ENCODE assay signal across 19 mouse cellular contexts in the genomic region with DNA sequence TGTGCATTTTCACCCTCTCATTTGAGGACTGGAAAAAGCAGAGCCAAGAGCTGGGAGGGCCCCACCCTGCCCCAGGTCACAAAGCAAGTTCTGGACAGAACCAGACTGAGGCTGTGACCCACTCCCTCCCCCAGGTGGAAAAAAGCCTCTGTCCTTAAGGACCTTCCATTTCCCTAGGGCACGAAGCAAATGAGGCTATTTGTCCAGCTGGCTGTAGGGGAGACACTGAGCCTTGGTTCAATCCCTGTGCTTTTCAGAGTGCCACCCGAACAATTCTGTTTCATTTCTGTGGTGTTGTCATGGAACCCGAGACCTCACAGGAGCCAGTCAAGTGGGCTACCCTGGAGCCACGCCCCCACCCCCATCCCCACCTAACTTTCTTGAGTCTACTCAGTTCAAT. TPM values are rescaled to one million over a fixed set of nuclear protein-coding genes. Genes with fewer than 3 reads are reported as not detected.
A peak's percentile ranks its signal among the peaks of the same experiment; 100 is the strongest.
DNase-seq lines count a peak whose midpoint lies in the region; ATAC-seq and TF ChIP-seq lines count a peak whose summit lies in the region.
"Had no signal": no experiment of that assay in that cellular context is flagged by ENCODE, and none has a peak within 500 bp of the region (broad histone marks: within the 10 kb centered on the region; RNA-seq: fewer than 3 reads in every experiment).

No protein-coding gene starts in this region.

- TF ChIP-seq CTCF in gastrocnemius, adult 2 months (IDR thresholded peaks at IDR 0.05): no peak
- no peak for TF ChIP-seq CTCF in stomach, postnatal 0 days (IDR thresholded peaks at IDR 0.05; ENCODE audit: low read depth)

- peak; percentile 5; the same call in 1 of the 2 replicates for ATAC-seq in stomach, embryonic 15.5 days (ENCODE audit: insufficient read depth, low FRiP score, low read depth)
- no peak for ATAC-seq in stomach, postnatal 0 days (ENCODE audit: low FRiP score, low TSS enrichment)
- ATAC-seq in embryonic facial prominence, embryonic 15.5 days (ENCODE audit: insufficient number of reproducible peaks, low FRiP score, low TSS enrichment, low read depth): peak; percentile 30; the same call in 1 of the 2 replicates
- no peak for ATAC-seq in heart, embryonic 12.5 days (ENCODE audit: insufficient number of reproducible peaks, low FRiP score)
- ATAC-seq: forebrain, embryonic 15.5 days; inflammation-experienced regulatory T-cells, adult 6 months had no signal

- H3K4me1 ChIP-seq in stomach, embryonic 15.5 days: no peaks in the 10 kb centered on the region; the same call in 1 of the 2 replicates
- H3K4me1 ChIP-seq in stomach, postnatal 0 days (replicated peaks; ENCODE audit: control insufficient read depth, insufficient read depth): no peaks in the 10 kb centered on the region
- 0 out of 2 replicates have a peak, but pooled peaks cover 10% of the 10 kb centered on the region for H3K4me1 ChIP-seq in embryonic facial prominence, embryonic 15.5 days
- H3K4me1 ChIP-seq in heart, embryonic 12.5 days (replicated peaks): peaks cover 5% of the 10 kb centered on the region; the same call in 1 of the 2 replicates
- H3K4me1 ChIP-seq: forebrain, embryonic 15.5 days; hindbrain, embryonic 15.5 days had no signal

- H3K9me3 ChIP-seq in stomach, embryonic 15.5 days: no peaks in the 10 kb centered on the region
- H3K9me3 ChIP-seq in stomach, postnatal 0 days (ENCODE audit: control insufficient read depth, low read length): no peaks in the 10 kb centered on the region
- no peaks in the 10 kb centered on the region for H3K9me3 ChIP-seq in embryonic facial prominence, embryonic 15.5 days (replicated peaks)
- H3K9me3 ChIP-seq in heart, embryonic 12.5 days (replicated peaks): no peaks in the 10 kb centered on the region
- H3K9me3 ChIP-seq: embryonic facial prominence, embryonic 12.5 days; forebrain, embryonic 15.5 days; hindbrain, embryonic 15.5 days had no signal

- intact Hi-C loops in gastrocnemius, adult 2 months (cut with DNase I): no loop called here
- intact Hi-C loops in gastrocnemius, postnatal 36 days (cut with DNase I): no loop called here

- no peaks in the 10 kb centered on the region for H3K36me3 ChIP-seq in stomach, embryonic 15.5 days
- no peaks in the 10 kb centered on the region for H3K36me3 ChIP-seq in stomach, postnatal 0 days (ENCODE audit: control insufficient read depth, insufficient read depth, low read length)
- no peaks in the 10 kb centered on the region for H3K36me3 ChIP-seq in embryonic facial prominence, embryonic 15.5 days
- H3K36me3 ChIP-seq in heart, embryonic 12.5 days: no peaks in the 10 kb centered on the region
- H3K36me3 ChIP-seq: embryonic facial prominence, embryonic 12.5 days; forebrain, embryonic 15.5 days; hindbrain, embryonic 15.5 days had no signal

- H3K4me3 ChIP-seq in gastrocnemius, adult 2 months: no peak overlapping the region
- no peak overlapping the region for H3K4me3 ChIP-seq in stomach, embryonic 15.5 days (replicated peaks)
- no peak overlapping the region for H3K4me3 ChIP-seq in stomach, postnatal 0 days (ENCODE audit: low read depth, low read length)
- no peak overlapping the region for H3K4me3 ChIP-seq in embryonic facial prominence, embryonic 15.5 days (replicated peaks)
- H3K4me3 ChIP-seq in heart, embryonic 12.5 days: no peak overlapping the region
- H3K4me3 ChIP-seq: embryonic facial prominence, embryonic 12.5 days; forebrain, embryonic 15.5 days; heart, adult 2 months; hindbrain, embryonic 15.5 days had no signal

- DNase-seq in gastrocnemius, adult 2 months: peak; percentile 21
- no peak for DNase-seq in gastrocnemius, postnatal 36 days
- no peak for DNase-seq in stomach, postnatal 0 days (ENCODE audit: low spot score)
- no peak for DNase-seq in cerebellum, postnatal 36 days
- DNase-seq: adrenal gland, adult 8-10 months; adrenal gland, postnatal 36 days; cerebellum, adult 2 months; cerebellum, postnatal 10 days; embryo, embryonic 11 days; gastrocnemius, postnatal 10 days; heart, adult 2 months had no signal

- 47% methylated on average over 4 of the region's 4 CpGs for WGBS in stomach, embryonic 15.5 days
- WGBS in stomach, postnatal 0 days: 51% methylated on average over 4 of the region's 4 CpGs
- WGBS in embryonic facial prominence, embryonic 15.5 days: 52% methylated on average over 4 of the region's 4 CpGs
- WGBS in heart, embryonic 12.5 days: 63% methylated on average over 4 of the region's 4 CpGs

- TF ChIP-seq EP300 in stomach, postnatal 0 days (optimal IDR thresholded peaks at IDR 0.05): no peak

- H3K27me3 ChIP-seq in stomach, embryonic 15.5 days (replicated peaks): no peaks in the 10 kb centered on the region
- no peaks in the 10 kb centered on the region for H3K27me3 ChIP-seq in stomach, postnatal 0 days (ENCODE audit: control insufficient read depth, insufficient read depth, low read length)
- no peaks in the 10 kb centered on the region for H3K27me3 ChIP-seq in embryonic facial prominence, embryonic 15.5 days
- H3K27me3 ChIP-seq in heart, embryonic 12.5 days (replicated peaks): 0 out of 2 replicates have a peak, but pooled peaks cover 8% of the 10 kb centered on the region
- H3K27me3 ChIP-seq: embryonic facial prominence, embryonic 12.5 days; forebrain, embryonic 15.5 days; hindbrain, embryonic 15.5 days had no signal

- no peak overlapping the region for H3K27ac ChIP-seq in gastrocnemius, adult 2 months
- no peak overlapping the region for H3K27ac ChIP-seq in stomach, embryonic 15.5 days
- H3K27ac ChIP-seq in stomach, postnatal 0 days (replicated peaks): no peak overlapping the region
- no peak overlapping the region for H3K27ac ChIP-seq in embryonic facial prominence, embryonic 15.5 days (replicated peaks)
- H3K27ac ChIP-seq in heart, embryonic 12.5 days (ENCODE audit: poor library complexity, severe bottlenecking): no peak overlapping the region
- H3K27ac ChIP-seq: forebrain, embryonic 15.5 days; heart, adult 2 months; hindbrain, embryonic 15.5 days had no signal

- no peak overlapping the region for H3K9ac ChIP-seq in stomach, embryonic 15.5 days
- no peak overlapping the region for H3K9ac ChIP-seq in stomach, postnatal 0 days (ENCODE audit: low read length)
- H3K9ac ChIP-seq in embryonic facial prominence, embryonic 15.5 days: no peak overlapping the region
- no peak overlapping the region for H3K9ac ChIP-seq in heart, embryonic 12.5 days
- H3K9ac ChIP-seq: embryonic facial prominence, embryonic 12.5 days; forebrain, embryonic 15.5 days; hindbrain, embryonic 15.5 days had no signal

- H3K4me2 ChIP-seq in stomach, embryonic 15.5 days: no peak overlapping the region
- H3K4me2 ChIP-seq in stomach, postnatal 0 days (replicated peaks; ENCODE audit: low read depth): no peak overlapping the region
- H3K4me2 ChIP-seq in embryonic facial prominence, embryonic 15.5 days (replicated peaks): no peak overlapping the region
- H3K4me2 ChIP-seq in heart, embryonic 12.5 days: no peak overlapping the region
- H3K4me2 ChIP-seq: embryonic facial prominence, embryonic 12.5 days; forebrain, embryonic 15.5 days; heart, embryonic 11.5 days; hindbrain, embryonic 15.5 days had no signal

RNA-seq across cellular contexts. Expression of gene Prex1, which starts 29.9 kb away (rescaled TPM):
- 1 to 10 TPM; 3.0 to 5.2 TPM for total RNA-seq in gastrocnemius, adult 2 months (2021)
- 1 to 10 TPM; 3.7 to 5.0 TPM for total RNA-seq in gastrocnemius, postnatal 36 days (2021)
- 11.6 and 12.4 TPM in 2 replicates for polyA plus RNA-seq in stomach, embryonic 15.5 days (2015; fragmentation: Nextera tagmentation; extraction: Ambion mirVana)
- 12.0 and 12.8 TPM in 2 replicates for polyA plus RNA-seq in stomach, postnatal 0 days (2015; fragmentation: Nextera tagmentation; extraction: Ambion mirVana)
- polyA plus RNA-seq in embryonic facial prominence, embryonic 15.5 days (2015; fragmentation: Nextera tagmentation; extraction: Ambion mirVana): 25.5 and 28.0 TPM in 2 replicates
- polyA plus RNA-seq in heart, embryonic 12.5 days (2016; fragmentation: Nextera tagmentation; extraction: Ambion mirVana): 12.0 and 13.6 TPM in 2 replicates

RNA-seq across cellular contexts. Expression of gene Trp53rkb, which starts 48.8 kb away (rescaled TPM):
- total RNA-seq in gastrocnemius, adult 2 months (2021): 1 to 10 TPM; 2.2 to 3.1 TPM
- 1 to 10 TPM; 2.6 to 2.8 TPM for total RNA-seq in gastrocnemius, postnatal 36 days (2021)
- polyA plus RNA-seq in stomach, embryonic 15.5 days (2015; fragmentation: Nextera tagmentation; extraction: Ambion mirVana): 7.2 and 7.8 TPM in 2 replicates
- polyA plus RNA-seq in stomach, postnatal 0 days (2015; fragmentation: Nextera tagmentation; extraction: Ambion mirVana): 3.8 and 4.8 TPM in 2 replicates
- 7.2 and 8.3 TPM in 2 replicates for polyA plus RNA-seq in embryonic facial prominence, embryonic 15.5 days (2015; fragmentation: Nextera tagmentation; extraction: Ambion mirVana)
- 5.5 and 6.1 TPM in 2 replicates for polyA plus RNA-seq in heart, embryonic 12.5 days (2016; fragmentation: Nextera tagmentation; extraction: Ambion mirVana)

Comparison
In these comparisons a context has a peak if more than half of its experiments do, and no peak if none do; other contexts are left out.
1. ATAC-seq: peak in stomach, embryonic 15.5 days (single experiment) and embryonic facial prominence, embryonic 15.5 days (single experiment); none in stomach, postnatal 0 days (single experiment) and heart, embryonic 12.5 days (single experiment).